ENCODE assay signal across 1 mouse cellular context in genomic region chr2:103797491-103798009, GRCm38 (mm10).
TF ChIP-seq lines count a peak whose summit lies in the region.

Gene Caprin1 (minus strand): TSS chr2:103797649.

TF ChIP-seq in CH12.LX, 34 proteins besides CTCF, POLR2A, EP300 and RAD21 (continued from another document):
- TF ChIP-seq MYC (IDR thresholded peaks at IDR 0.05; ENCODE audit: low read depth, low read length) (no peak), ZC3H11A (IDR thresholded peaks at IDR 0.05; ENCODE audit: low read depth, low read length) (no peak), MAZ (IDR thresholded peaks at IDR 0.05; ENCODE audit: low read depth, low read length) (peak; percentile 89), GABPA (IDR thresholded peaks at IDR 0.05; ENCODE audit: insufficient replicate concordance, low read depth, low read length) (no peak), USF2 (conservative IDR thresholded peaks at IDR 0.05; ENCODE audit: low read depth, low read length) (no peak), NRF1 (IDR thresholded peaks at IDR 0.05; ENCODE audit: low read depth, low read length) (no peak), CHD1 (IDR thresholded peaks at IDR 0.05; ENCODE audit: low read depth, low read length) (no peak), ZMIZ1 (IDR thresholded peaks at IDR 0.05; ENCODE audit: low read depth, low read length) (peak; percentile 67; the same call in 1 of the 2 replicates), JUND (conservative IDR thresholded peaks at IDR 0.05; ENCODE audit: low read depth, low read length) (no peak), MAFK (IDR thresholded peaks at IDR 0.05; ENCODE audit: insufficient replicate concordance, low read length) (no peak), USF1 (IDR thresholded peaks at IDR 0.05; ENCODE audit: low read depth, low read length) (no peak), POLR2AphosphoS2 (IDR thresholded peaks at IDR 0.05; ENCODE audit: low read depth, low read length) (no peak)
